Mouse (Mus musculus): ENCODE measurements at regions not wholly inside any gene's neighbourhood (a gene's known extent, or its start where the extent isn't known, plus 50 kb on each side); places are given as distances from the start of the nearest gene placed in this dataset.
A peak's percentile ranks its signal among the peaks of the same experiment; 100 is the strongest.

- intact Hi-C loops (cut with DNase I): no loop called here
- no peak for DNase-seq
Observed at GRCm38 (mm10) chr12:71476238-71476637, 166.6 kb downstream of the Dact1 start.

GRCm38 (mm10) chr12:71477691-71478090 is 168.0 kb downstream of the Dact1 start:
- DNase-seq: no peak
- intact Hi-C loops (cut with DNase I): no loop called here

- no peak for DNase-seq
- intact Hi-C loops (cut with DNase I): no loop called here
Observed at GRCm38 (mm10) chr12:71481371-71481770, 171.7 kb downstream of the Dact1 start.

GRCm38 (mm10) chr12:71481899-71482593 is 172.4 kb downstream of the Dact1 start:
- intact Hi-C loops (cut with DNase I): no loop called here
- peak; percentile 72 for DNase-seq

GRCm38 (mm10) chr12:71482619-71483018 is 172.9 kb downstream of the Dact1 start:
- DNase-seq: no peak
- intact Hi-C loops (cut with DNase I): no loop called here

- DNase-seq: no peak
- intact Hi-C loops (cut with DNase I): no loop called here
Observed at GRCm38 (mm10) chr12:71483536-71484165, 174.0 kb downstream of the Dact1 start.

- DNase-seq: no peak
- intact Hi-C loops (cut with DNase I): no loop called here
Observed at GRCm38 (mm10) chr12:71484286-71484685, 174.6 kb downstream of the Dact1 start.

GRCm38 (mm10) chr12:71486078-71486477 is 176.4 kb downstream of the Dact1 start:
- intact Hi-C loops (cut with DNase I): no loop called here
- DNase-seq: no peak

GRCm38 (mm10) chr12:71487591-71488435 is 178.1 kb downstream of the Dact1 start:
- intact Hi-C loops (cut with DNase I): no loop called here
- DNase-seq: no peak

- no peak for DNase-seq
- intact Hi-C loops (cut with DNase I): no loop called here
Observed at GRCm38 (mm10) chr12:71489295-71489694, 179.6 kb downstream of the Dact1 start.

- intact Hi-C loops (cut with DNase I): no loop called here
- no peak for DNase-seq
Observed at GRCm38 (mm10) chr12:71494803-71495293, 185.2 kb downstream of the Dact1 start.

GRCm38 (mm10) chr12:71498246-71499029 is 188.8 kb downstream of the Dact1 start:
- intact Hi-C loops (cut with DNase I): no loop called here
- peak; percentile 20 for DNase-seq

GRCm38 (mm10) chr12:71501299-71501810 is 191.7 kb downstream of the Dact1 start:
- no peak for DNase-seq
- intact Hi-C loops (cut with DNase I): no loop called here

GRCm38 (mm10) chr12:71503265-71503664 is 193.6 kb downstream of the Dact1 start:
- DNase-seq: no peak
- intact Hi-C loops (cut with DNase I): no loop called here

GRCm38 (mm10) chr12:71506206-71506605 is 196.5 kb downstream of the Dact1 start:
- intact Hi-C loops (cut with DNase I): no loop called here
- no peak for DNase-seq

- no peak for DNase-seq
- intact Hi-C loops (cut with DNase I): no loop called here
Observed at GRCm38 (mm10) chr12:71506716-71507115, 197.0 kb downstream of the Dact1 start.

- DNase-seq: no peak
- intact Hi-C loops (cut with DNase I): no loop called here
Observed at GRCm38 (mm10) chr12:71512915-71513612, 203.4 kb downstream of the Dact1 start.

GRCm38 (mm10) chr12:71519520-71519919 is 209.8 kb downstream of the Dact1 start:
- intact Hi-C loops (cut with DNase I): no loop called here
- no peak for DNase-seq

GRCm38 (mm10) chr12:71521936-71522335 is 212.3 kb downstream of the Dact1 start:
- intact Hi-C loops (cut with DNase I): no loop called here

GRCm38 (mm10) chr12:71522451-71522850 is 212.8 kb downstream of the Dact1 start:
- DNase-seq: peak; percentile 31
- intact Hi-C loops (cut with DNase I): no loop called here

More at GRCm38 (mm10) chr12:71521936-71522335, 212.3 kb downstream of the Dact1 start:
- DNase-seq: no peak

Measured in left cerebral cortex, postnatal 4 days (tissue).